Mouse (Mus musculus): ENCODE measurements at regions not wholly inside any gene's neighbourhood (a gene's known extent, or its start where the extent isn't known, plus 50 kb on each side); places are given as distances from the start of the nearest gene placed in this dataset.

DNA sequence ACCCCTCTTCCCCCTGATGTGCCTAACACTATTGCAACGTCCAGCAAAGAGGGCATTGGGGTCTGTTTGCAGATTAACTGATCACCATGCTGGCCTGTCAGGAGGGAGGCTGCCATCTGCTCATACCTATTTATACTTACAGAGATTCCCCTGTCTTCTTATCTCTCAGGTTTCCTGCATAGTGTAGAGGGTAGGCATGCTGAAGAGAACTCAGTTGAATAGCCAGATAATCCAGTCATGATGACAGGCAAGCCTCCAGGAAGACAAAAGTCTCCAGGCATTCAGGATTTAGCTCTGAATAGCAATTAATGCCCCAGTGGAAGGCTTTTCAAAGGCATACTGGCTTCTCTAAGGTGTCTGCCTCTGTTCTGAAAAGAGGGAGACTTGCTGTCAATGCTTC, 505.1 kb downstream of the Tmem132b start:
- 5% methylated on average over 1 of the region's 1 CpGs for WGBS
- Histone ChIP-seq H3K4me3 (no peak overlapping the region), H3K9me3 (no peaks in the 10 kb centered on the region), H3K4me2 (no peak overlapping the region), H3K9ac (no peak overlapping the region), H3K27ac (peak overlapping the region; percentile 37), H3K27me3 (replicated peaks) (no peaks in the 10 kb centered on the region), H3K36me3 (replicated peaks) (no peaks in the 10 kb centered on the region), H3K4me1 (peaks cover 4% of the 10 kb centered on the region; the same call in 1 of the 2 replicates)
- no peak for ATAC-seq (replicated peaks)

DNA sequence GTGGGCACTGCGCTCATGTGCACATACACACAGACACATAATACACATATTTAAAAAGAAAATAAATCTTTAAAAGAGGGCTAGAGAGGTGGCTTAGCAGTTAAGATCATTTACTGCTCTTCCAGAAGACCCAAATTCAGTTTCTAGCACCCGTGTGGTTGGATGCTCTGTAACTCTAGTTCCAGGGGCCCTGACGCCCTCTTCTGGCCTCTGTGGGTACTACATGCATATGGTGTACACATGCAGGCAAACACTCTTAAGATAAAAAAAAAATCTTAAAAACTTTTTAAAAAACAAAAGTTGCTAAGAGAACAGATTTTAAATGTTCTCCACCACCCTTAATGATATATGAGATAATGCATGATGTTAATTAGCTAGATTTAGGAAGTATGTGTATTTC, 514.2 kb downstream of the Tmem132b start:
- Histone ChIP-seq H3K27me3 (replicated peaks) (no peaks in the 10 kb centered on the region), H3K4me2 (no peak overlapping the region), H3K36me3 (replicated peaks) (no peaks in the 10 kb centered on the region), H3K4me1 (no peaks in the 10 kb centered on the region), H3K27ac (no peak overlapping the region), H3K9ac (no peak overlapping the region), H3K9me3 (no peaks in the 10 kb centered on the region), H3K4me3 (no peak overlapping the region)
- 87% methylated on average over 3 of the region's 3 CpGs for WGBS
- ATAC-seq (replicated peaks): no peak

DNA sequence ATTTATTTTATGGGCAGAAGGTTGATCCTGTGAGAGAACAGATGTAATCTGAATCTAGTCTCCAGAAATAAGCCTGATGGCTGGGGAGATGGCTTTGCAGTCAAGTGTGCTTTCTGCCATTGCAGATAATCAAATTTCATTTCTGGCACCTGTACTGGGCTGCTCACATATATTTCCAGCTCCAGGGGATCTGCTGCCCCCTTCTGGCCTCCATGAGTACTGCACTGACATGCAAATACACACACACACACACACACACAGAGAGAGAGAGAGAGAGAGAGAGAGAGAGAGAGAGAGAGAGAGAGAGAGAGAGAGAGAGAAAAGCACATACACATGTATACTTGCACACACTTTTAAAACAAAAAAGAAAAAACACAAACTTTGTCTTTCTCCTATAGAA, 532.1 kb downstream of the Tmem132b start:
- no peak overlapping the region for H3K9ac ChIP-seq
- H3K4me3 ChIP-seq: no peak overlapping the region
- H3K4me1 ChIP-seq: no peaks in the 10 kb centered on the region
- no peaks in the 10 kb centered on the region for H3K9me3 ChIP-seq
- H3K36me3 ChIP-seq (replicated peaks): no peaks in the 10 kb centered on the region
- H3K27me3 ChIP-seq (replicated peaks): no peaks in the 10 kb centered on the region
- ATAC-seq (replicated peaks): no peak
- H3K4me2 ChIP-seq: no peak overlapping the region
- H3K27ac ChIP-seq: no peak overlapping the region

DNA sequence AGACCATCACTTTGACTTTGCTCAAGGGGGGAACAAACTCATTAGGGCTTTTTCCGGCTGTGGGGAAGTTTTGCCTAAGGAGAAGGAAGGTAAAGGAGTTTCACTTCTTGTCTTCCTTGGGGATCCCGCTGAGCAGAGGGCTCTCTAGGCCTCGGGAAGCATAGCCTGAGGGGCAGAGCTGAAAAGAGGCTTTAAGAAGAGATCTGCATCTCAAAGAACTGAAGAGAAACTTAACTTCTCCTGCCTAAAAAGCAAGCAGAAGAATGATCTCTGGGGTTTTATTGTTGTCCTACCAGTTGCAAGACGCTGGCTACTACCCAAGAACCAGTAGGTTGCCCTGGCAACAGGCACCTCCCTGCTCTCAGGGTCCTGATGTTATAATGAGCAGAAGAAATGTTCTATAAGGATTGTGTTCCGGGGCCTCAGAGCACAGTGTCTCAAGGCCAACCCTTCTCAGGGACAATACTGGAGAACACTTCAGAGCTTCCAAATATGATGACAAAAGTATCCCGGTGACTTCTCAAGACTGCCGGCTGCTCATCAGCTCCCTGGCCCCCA, 547.8 kb downstream of the Tmem132b start:
- Histone ChIP-seq H3K9ac (no peak overlapping the region), H3K4me3 (no peak overlapping the region), H3K9me3 (no peaks in the 10 kb centered on the region), H3K36me3 (replicated peaks) (no peaks in the 10 kb centered on the region), H3K27me3 (replicated peaks) (no peaks in the 10 kb centered on the region), H3K4me2 (no peak overlapping the region), H3K4me1 (peaks cover 5% of the 10 kb centered on the region; the same call in 1 of the 2 replicates), H3K27ac (no peak overlapping the region)
- no peak for ATAC-seq (replicated peaks)
- 8% methylated on average over 7 of the region's 7 CpGs for WGBS

DNA sequence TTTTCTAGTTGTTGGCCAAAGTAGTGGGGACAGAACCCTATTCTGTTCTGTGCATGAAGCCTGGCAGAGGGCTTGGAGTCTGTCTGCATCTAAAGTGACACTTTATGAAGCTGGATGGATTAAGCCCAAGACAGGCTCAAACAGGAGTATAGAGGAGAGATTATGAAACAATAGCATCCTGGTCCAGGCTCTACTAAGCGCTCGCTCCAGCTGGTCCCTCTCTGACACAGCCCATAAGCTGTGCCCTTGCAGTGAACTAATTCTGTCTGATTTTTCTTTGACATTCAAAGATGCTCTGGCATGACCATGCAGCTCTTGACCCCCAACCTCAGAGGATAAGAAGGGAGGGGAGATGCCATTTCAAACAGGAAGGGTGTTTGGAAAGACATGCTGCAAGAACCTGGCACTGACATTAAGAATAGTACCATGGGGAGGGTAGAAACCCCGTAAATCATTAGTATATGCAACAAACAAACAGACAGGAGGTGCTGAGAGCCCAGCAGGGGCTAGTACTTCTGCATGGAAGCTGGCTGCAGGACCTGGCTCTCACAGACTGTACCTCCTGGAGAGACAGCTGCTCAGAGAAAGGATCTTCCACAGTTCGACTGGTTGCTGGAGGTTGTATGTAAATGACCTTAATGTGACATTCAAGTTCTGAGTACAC, 556.8 kb downstream of the Tmem132b start:
- WGBS: 38% methylated on average over 4 of the region's 4 CpGs
- Histone ChIP-seq H3K4me3 (no peak overlapping the region), H3K9me3 (no peaks in the 10 kb centered on the region), H3K27me3 (replicated peaks) (no peaks in the 10 kb centered on the region), H3K36me3 (replicated peaks) (no peaks in the 10 kb centered on the region), H3K9ac (no peak overlapping the region), H3K27ac (no peak overlapping the region), H3K4me2 (no peak overlapping the region), H3K4me1 (peaks cover 12% of the 10 kb centered on the region; the same call in 1 of the 2 replicates)
- ATAC-seq (replicated peaks): no peak

DNA sequence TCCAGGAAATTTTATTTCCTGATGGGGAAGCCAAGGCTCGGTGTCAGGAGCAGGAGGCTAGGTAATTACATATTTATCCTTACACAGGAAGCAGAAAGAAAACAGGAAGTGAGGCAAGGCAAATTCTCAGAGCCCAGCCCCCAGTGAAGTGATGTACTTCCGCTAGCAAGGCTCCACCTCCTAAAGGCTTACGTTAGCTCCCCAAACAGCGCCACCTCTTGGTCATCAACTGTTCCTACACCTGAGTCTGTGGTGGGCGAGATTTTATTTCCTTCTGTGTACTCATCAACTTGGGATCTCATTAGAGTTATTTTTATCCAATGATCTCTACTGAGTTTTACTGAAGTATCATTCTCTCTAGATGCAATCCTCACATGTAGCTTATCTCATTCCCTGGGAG, 561.6 kb downstream of the Tmem132b start:
- Histone ChIP-seq H3K4me1 (peaks cover 10% of the 10 kb centered on the region; the same call in 1 of the 2 replicates), H3K27me3 (replicated peaks) (no peaks in the 10 kb centered on the region), H3K9me3 (no peaks in the 10 kb centered on the region), H3K36me3 (replicated peaks) (no peaks in the 10 kb centered on the region), H3K4me3 (no peak overlapping the region), H3K4me2 (no peak overlapping the region), H3K27ac (no peak overlapping the region), H3K9ac (no peak overlapping the region)
- ATAC-seq (replicated peaks): no peak
- 87% methylated on average over 5 of the region's 5 CpGs for WGBS

DNA sequence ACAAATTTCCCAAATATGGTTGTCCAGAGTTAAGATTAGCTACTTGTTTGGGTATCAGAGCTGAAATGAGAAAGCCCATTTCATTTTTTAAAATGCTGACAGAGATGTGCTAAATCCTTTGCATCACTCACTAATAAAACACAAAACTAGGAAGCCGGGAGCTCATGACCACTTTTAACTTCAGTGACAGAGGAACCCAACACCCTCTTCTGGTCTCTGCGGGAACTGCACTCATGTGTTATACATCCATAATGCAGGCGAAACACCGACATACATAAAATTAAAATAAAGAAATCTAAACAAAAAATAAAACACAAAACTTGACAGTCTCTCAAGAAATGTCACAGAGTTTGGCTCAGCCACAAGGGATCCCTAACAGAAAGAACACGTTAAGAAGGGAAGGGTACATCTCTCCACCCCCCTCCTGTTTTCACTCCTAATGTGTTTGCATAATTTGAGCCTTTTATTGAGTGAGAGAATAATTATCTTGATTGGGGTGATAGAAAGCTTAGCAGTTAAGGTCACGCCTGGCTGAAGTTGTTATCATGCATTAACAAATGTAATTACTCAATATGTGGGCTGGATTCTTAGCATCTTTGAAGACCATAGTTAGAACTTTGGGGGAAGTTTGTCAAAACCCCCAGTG, 565.2 kb downstream of the Tmem132b start:
- Histone ChIP-seq H3K27me3 (replicated peaks) (no peaks in the 10 kb centered on the region), H3K4me1 (0 out of 2 replicates have a peak, but pooled peaks cover 5% of the 10 kb centered on the region), H3K36me3 (replicated peaks) (no peaks in the 10 kb centered on the region), H3K4me2 (no peak overlapping the region), H3K9ac (no peak overlapping the region), H3K9me3 (no peaks in the 10 kb centered on the region), H3K27ac (no peak overlapping the region), H3K4me3 (no peak overlapping the region)
- ATAC-seq (replicated peaks): no peak
- 80% methylated on average over 6 of the region's 6 CpGs for WGBS

DNA sequence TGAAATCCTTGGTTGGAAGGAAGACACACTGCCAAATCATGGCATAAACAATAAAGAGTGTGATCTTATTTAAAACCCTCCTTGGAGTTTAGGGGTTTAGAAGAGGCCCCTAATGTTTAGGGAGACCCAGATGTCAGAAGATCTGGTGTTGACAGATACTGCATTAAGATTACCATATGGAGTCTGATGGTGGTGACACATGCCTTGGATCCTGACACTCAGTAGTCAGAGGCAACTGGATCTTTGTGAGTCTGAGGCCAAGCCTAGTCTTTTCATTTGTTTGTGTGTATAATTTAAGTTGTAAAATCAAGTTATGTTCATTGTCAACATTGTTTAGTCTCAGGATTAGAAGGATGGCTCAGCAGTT, 565.7 kb downstream of the Tmem132b start:
- H3K4me3 ChIP-seq: no peak overlapping the region
- H3K9me3 ChIP-seq: no peaks in the 10 kb centered on the region
- no peak for ATAC-seq (replicated peaks)
- H3K27ac ChIP-seq: no peak overlapping the region
- H3K9ac ChIP-seq: no peak overlapping the region
- 0 out of 2 replicates have a peak, but pooled peaks cover under 1% of the 10 kb centered on the region for H3K4me1 ChIP-seq
- no peaks in the 10 kb centered on the region for H3K27me3 ChIP-seq (replicated peaks)
- no peak overlapping the region for H3K4me2 ChIP-seq
- no peaks in the 10 kb centered on the region for H3K36me3 ChIP-seq (replicated peaks)

DNA sequence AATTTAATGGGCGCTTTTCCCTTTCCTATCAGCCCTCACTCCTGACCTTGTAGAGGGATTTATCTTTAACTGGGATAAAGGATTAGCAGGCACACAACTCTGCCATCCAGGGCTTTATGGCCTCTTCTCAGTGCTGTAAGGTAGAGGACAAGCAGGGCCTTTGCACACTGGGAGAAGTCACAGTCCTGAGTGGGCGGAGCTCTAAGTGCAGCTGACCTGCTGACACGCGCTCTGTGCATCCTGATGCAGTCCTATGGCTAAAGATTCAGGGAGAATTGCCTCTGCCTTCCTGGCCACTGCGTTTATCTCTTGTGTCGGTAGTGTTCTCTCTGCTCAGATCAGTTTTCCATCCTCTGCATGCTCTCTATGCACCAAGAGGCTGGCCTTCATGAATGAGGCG, 566.9 kb downstream of the Tmem132b start:
- Histone ChIP-seq H3K36me3 (replicated peaks) (no peaks in the 10 kb centered on the region), H3K9me3 (no peaks in the 10 kb centered on the region)

DNA sequence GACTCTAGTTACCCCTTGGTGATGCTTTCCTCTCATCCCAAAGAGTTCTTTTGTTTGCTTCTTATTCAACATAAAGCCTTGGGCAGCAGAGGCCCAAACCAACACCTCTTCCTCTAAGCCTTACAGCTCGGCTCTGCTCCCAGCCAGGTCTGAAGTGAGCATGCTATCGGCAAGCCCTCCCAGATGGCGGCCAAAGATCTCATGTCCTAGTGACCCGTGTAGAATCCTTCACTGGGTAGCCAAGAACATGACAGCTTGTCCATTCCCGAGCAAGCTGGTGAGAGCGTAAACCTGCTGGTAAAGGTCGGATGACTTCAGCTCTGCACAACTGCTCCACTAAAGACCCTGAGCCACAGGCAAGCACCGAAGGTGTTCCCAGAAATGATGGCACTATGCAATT, 568.4 kb downstream of the Tmem132b start:
- Histone ChIP-seq H3K9me3 (no peaks in the 10 kb centered on the region), H3K4me3 (no peak overlapping the region), H3K36me3 (replicated peaks) (no peaks in the 10 kb centered on the region), H3K4me2 (no peak overlapping the region), H3K4me1 (no peaks in the 10 kb centered on the region), H3K9ac (no peak overlapping the region), H3K27ac (no peak overlapping the region), H3K27me3 (replicated peaks) (no peaks in the 10 kb centered on the region)
- no peak for ATAC-seq (replicated peaks)
- 93% methylated on average over 8 of the region's 8 CpGs for WGBS

More for the DNA sequence above, 566.9 kb downstream of the Tmem132b start:
- WGBS: 84% methylated on average over 7 of the region's 7 CpGs
- no peaks in the 10 kb centered on the region for H3K4me1 ChIP-seq
- no peaks in the 10 kb centered on the region for H3K27me3 ChIP-seq (replicated peaks)
- no peak overlapping the region for H3K27ac ChIP-seq
- H3K9ac ChIP-seq: no peak overlapping the region
- no peak overlapping the region for H3K4me2 ChIP-seq
- ATAC-seq (replicated peaks): no peak
- H3K4me3 ChIP-seq: no peak overlapping the region

DNA sequence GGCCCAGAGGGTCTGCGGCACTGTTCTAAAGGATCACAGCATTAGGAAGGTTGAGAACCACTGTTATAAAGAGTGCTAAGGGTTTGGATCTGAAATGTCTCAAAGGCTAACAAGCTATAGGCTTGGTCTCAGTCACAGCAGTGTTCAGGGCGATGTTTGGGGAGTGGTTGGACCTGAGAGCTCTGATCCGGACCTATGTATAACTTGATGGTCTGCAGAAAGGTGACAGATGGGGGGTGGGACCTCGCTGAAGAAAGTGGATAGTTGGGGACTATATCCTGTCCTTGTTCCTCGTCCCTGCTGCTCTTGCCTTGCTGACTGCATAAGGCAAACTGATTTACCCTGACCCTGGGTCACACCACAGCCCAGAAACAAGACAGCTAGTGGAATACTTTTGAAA, 572.9 kb downstream of the Tmem132b start:
- ATAC-seq (replicated peaks): no peak

DNA sequence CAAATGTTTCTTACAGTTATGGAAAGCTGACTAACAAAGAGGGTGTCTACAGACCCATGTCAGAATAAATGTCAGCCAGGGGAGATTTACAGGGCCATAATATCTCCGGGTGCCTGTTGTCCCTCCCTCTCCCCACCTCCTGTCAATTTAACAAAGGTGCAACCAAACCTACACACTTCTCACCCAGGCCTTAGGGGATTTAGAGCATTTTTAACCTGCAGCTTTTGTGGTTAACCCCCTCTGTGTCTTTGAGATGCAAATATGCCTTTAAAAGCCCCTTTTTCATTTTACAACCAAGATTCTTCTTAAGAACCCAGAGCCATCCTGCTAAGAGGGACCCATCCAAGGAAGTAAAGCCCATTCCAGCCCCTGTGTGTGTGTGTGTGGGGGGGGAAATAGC, 573.3 kb downstream of the Tmem132b start:
- Histone ChIP-seq H3K27me3 (replicated peaks) (no peaks in the 10 kb centered on the region), H3K4me1 (no peaks in the 10 kb centered on the region), H3K4me2 (no peak overlapping the region), H3K9me3 (no peaks in the 10 kb centered on the region), H3K27ac (no peak overlapping the region), H3K36me3 (replicated peaks) (no peaks in the 10 kb centered on the region), H3K4me3 (no peak overlapping the region), H3K9ac (no peak overlapping the region)
- WGBS: 42% methylated on average over 1 of the region's 1 CpGs
- no peak for ATAC-seq (replicated peaks)

More for the DNA sequence above, 572.9 kb downstream of the Tmem132b start:
- H3K9me3 ChIP-seq: no peaks in the 10 kb centered on the region
- no peak overlapping the region for H3K4me3 ChIP-seq
- H3K27ac ChIP-seq: no peak overlapping the region
- H3K36me3 ChIP-seq (replicated peaks): no peaks in the 10 kb centered on the region
- 78% methylated on average over 5 of the region's 5 CpGs for WGBS
- no peaks in the 10 kb centered on the region for H3K4me1 ChIP-seq
- no peak overlapping the region for H3K4me2 ChIP-seq
- no peaks in the 10 kb centered on the region for H3K27me3 ChIP-seq (replicated peaks)
- H3K9ac ChIP-seq: no peak overlapping the region

DNA sequence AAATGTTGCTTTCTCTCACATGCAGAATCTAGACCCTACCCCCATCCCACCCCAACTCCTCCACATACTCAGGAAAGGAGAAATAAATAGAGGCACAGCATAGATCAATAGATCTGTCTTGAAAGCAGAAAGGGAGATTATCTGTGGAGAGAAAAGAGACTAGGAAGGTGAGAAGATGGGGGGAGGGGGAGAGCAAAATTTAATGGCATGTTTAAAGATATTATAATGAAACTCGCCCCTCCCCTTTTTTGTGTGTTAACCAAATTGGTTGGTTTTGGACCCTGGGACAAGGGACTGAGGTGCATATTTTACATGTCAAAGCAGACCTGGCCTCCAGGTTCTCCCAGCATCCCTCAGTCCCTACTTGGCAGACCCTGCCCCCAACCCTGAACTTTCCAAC, 573.9 kb downstream of the Tmem132b start:
- ATAC-seq (replicated peaks): no peak
- Histone ChIP-seq H3K27me3 (replicated peaks) (no peaks in the 10 kb centered on the region), H3K4me1 (no peaks in the 10 kb centered on the region), H3K36me3 (replicated peaks) (no peaks in the 10 kb centered on the region), H3K9me3 (no peaks in the 10 kb centered on the region), H3K4me2 (no peak overlapping the region), H3K9ac (no peak overlapping the region), H3K27ac (no peak overlapping the region), H3K4me3 (no peak overlapping the region)
- 88% methylated on average over 1 of the region's 1 CpGs for WGBS
